Mouse (Mus musculus) embryonic fibroblast, embryonic 13.5 days (primary cell): Measurements from ENCODE around the gene Dab2ip. TPM values are rescaled to one million over a fixed set of nuclear protein-coding genes. Genes with fewer than 3 reads are reported as not detected.
A peak's percentile ranks its signal among the peaks of the same experiment; 100 is the strongest.

Experiments
- H3K27ac ChIP-seq: 2 replicates; pipeline ENCODE4 v1.5.1; 2012; ENCODE audit warnings: low read length, control low read depth, inconsistent platforms; ENCODE audit not compliant: insufficient read depth
- H3K4me1 ChIP-seq: 2 replicates; pipeline ENCODE4 v1.6.1; 2011; ENCODE audit warnings: low read length; ENCODE audit not compliant: control insufficient read depth, insufficient read depth
- H3K4me3 ChIP-seq: 2 replicates; pipeline ENCODE4 v1.5.1; 2011; ENCODE audit warnings: mild to moderate bottlenecking, control low read depth, low read length; ENCODE audit not compliant: insufficient read depth
- CTCF ChIP-seq: IDR thresholded peaks from 2 replicates; pipeline ENCODE4 v1.5.1; 2011; ENCODE audit warnings: mild to moderate bottlenecking, control low read depth, low read length, moderate library complexity, borderline replicate concordance; ENCODE audit not compliant: insufficient read depth
- POLR2A ChIP-seq: IDR thresholded peaks from 2 replicates; pipeline ENCODE4 v1.6.1; 2011; ENCODE audit warnings: low read depth, mild to moderate bottlenecking, control low read depth, low read length, moderate library complexity
- polyA plus RNA-seq: library from polyadenylated mRNA; stranded (reverse); fragments of >200 nt; gene quantifications from 2 replicates; pipeline ENCODE4 v1.2.4, GENCODE M21; 2011; ENCODE audit warnings: low read depth; ENCODE audit not compliant: missing spikeins, insufficient read length

Gene Dab2ip
- polyA plus RNA-seq, 1 experiment = 29.7 TPM

- TF ChIP-seq CTCF (no peak), POLR2A (no peak)
- Histone ChIP-seq H3K4me3 (no peak overlapping the region), H3K4me1 (peaks cover 3% of the 10 kb centered on the region; the same call in 1 of the 2 replicates), H3K27ac (no peak overlapping the region)
Observed at GRCm38 (mm10) chr2:35529856-35530255, 28.2 kb upstream of the Dab2ip start.

GRCm38 (mm10) chr2:35530732-35531131 is 27.3 kb upstream of the Dab2ip start:
- no peak overlapping the region for H3K27ac ChIP-seq
- H3K4me3 ChIP-seq = no peak overlapping the region
- no peak for TF ChIP-seq POLR2A
- no peak for TF ChIP-seq CTCF
- H3K4me1 ChIP-seq = peaks cover 3% of the 10 kb centered on the region; the same call in 1 of the 2 replicates

GRCm38 (mm10) chr2:35533646-35534045 is 24.4 kb upstream of the Dab2ip start:
- H3K27ac ChIP-seq = no peak overlapping the region
- peaks cover 3% of the 10 kb centered on the region; the same call in 1 of the 2 replicates for H3K4me1 ChIP-seq
- TF ChIP-seq CTCF (no peak), POLR2A (no peak)
- H3K4me3 ChIP-seq = no peak overlapping the region

- Histone ChIP-seq H3K4me1 (no peaks in the 10 kb centered on the region), H3K4me3 (no peak overlapping the region), H3K27ac (no peak overlapping the region)
- TF ChIP-seq CTCF (peak; percentile 56), POLR2A (no peak)
Observed at GRCm38 (mm10) chr2:35539276-35539972, 18.6 kb upstream of the Dab2ip start.

- TF ChIP-seq POLR2A = no peak
- TF ChIP-seq CTCF = no peak
- Histone ChIP-seq H3K4me3 (no peak overlapping the region), H3K27ac (no peak overlapping the region), H3K4me1 (no peaks in the 10 kb centered on the region)
Observed at GRCm38 (mm10) chr2:35540798-35541197, 17.3 kb upstream of the Dab2ip start.

- no peak overlapping the region for H3K4me3 ChIP-seq
Observed at GRCm38 (mm10) chr2:35544717-35545116, 13.3 kb upstream of the Dab2ip start.

GRCm38 (mm10) chr2:35545125-35545590 is 12.9 kb upstream of the Dab2ip start:
- 0 out of 2 replicates have a peak, but pooled peaks cover 2% of the 10 kb centered on the region for H3K4me1 ChIP-seq
- TF ChIP-seq CTCF (no peak), POLR2A (no peak)
- H3K27ac ChIP-seq = no peak overlapping the region
- no peak overlapping the region for H3K4me3 ChIP-seq

More at GRCm38 (mm10) chr2:35544717-35545116, 13.3 kb upstream of the Dab2ip start:
- no peak overlapping the region for H3K27ac ChIP-seq
- H3K4me1 ChIP-seq = 0 out of 2 replicates have a peak, but pooled peaks cover 2% of the 10 kb centered on the region
- TF ChIP-seq POLR2A (no peak), CTCF (peak; percentile 97)

- no peak overlapping the region for H3K4me3 ChIP-seq
- TF ChIP-seq POLR2A = no peak
- no peak for TF ChIP-seq CTCF
- no peak overlapping the region for H3K27ac ChIP-seq
- H3K4me1 ChIP-seq = 0 out of 2 replicates have a peak, but pooled peaks cover 2% of the 10 kb centered on the region
Observed at GRCm38 (mm10) chr2:35546462-35546861, 11.6 kb upstream of the Dab2ip start.

GRCm38 (mm10) chr2:35549191-35549590 is 8.9 kb upstream of the Dab2ip start:
- Histone ChIP-seq H3K27ac (no peak overlapping the region), H3K4me1 (0 out of 2 replicates have a peak, but pooled peaks cover 2% of the 10 kb centered on the region), H3K4me3 (no peak overlapping the region)
- TF ChIP-seq POLR2A = no peak
- no peak for TF ChIP-seq CTCF

GRCm38 (mm10) chr2:35550097-35550496 is 8.0 kb upstream of the Dab2ip start:
- 0 out of 2 replicates have a peak, but pooled peaks cover 2% of the 10 kb centered on the region for H3K4me1 ChIP-seq
- H3K4me3 ChIP-seq = no peak overlapping the region
- no peak overlapping the region for H3K27ac ChIP-seq
- no peak for TF ChIP-seq CTCF
- no peak for TF ChIP-seq POLR2A
